Mouse (Mus musculus) subcutaneous adipose tissue, adult 2 months (tissue): ENCODE data around the gene Adam6b. TPM values are rescaled to one million over a fixed set of nuclear protein-coding genes. Genes with fewer than 3 reads are reported as not detected.

Source experiments
- polyA plus RNA-seq: library from polyadenylated mRNA; depleted of rRNA; stranded (reverse); fragments of >200 nt; gene quantifications from 2 replicates; pipeline ENCODE4 v1.2.3, GENCODE M21; 2012; ENCODE audit warnings: low replicate concordance; rRNA removed

The Adam6b gene
- not detected in 2 replicates for polyA plus RNA-seq

GRCm38 (mm10) chr12:113489211-113489610, at the start of gene Adam6b:
Gene Adam6b, plus strand, starts transcription at chr12:113489511.

Other genes with a start within 250 kb of the Adam6b start
- not detected in 2 replicates for gene Adam6a, start 54.4 kb downstream of the Adam6b start, polyA plus RNA-seq